8 mouse cellular contexts compared by ENCODE assay signal in the genomic region with DNA sequence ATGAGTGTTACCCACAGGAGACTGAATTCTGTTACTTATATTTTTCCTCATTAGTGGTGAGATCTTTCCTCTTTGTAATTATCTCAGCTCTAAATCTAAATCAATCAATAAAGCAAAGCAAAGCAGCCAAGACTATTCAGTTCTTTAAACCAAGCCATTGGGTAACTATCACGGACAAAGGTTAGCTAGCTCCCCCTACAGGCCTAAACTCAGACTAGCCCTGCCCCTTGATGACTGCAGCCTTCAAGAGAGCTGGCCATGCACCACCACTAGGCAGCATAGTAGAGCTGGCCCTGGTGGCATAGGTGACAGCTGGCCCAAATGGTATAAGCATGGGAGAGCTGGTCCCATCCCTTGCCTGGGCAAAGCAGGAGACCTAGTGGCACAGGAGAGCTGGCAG. TPM values are rescaled to one million over a fixed set of nuclear protein-coding genes. Genes with fewer than 3 reads are reported as not detected.
DNase-seq lines count a peak whose midpoint lies in the region; ATAC-seq and TF ChIP-seq lines count a peak whose summit lies in the region.

No protein-coding gene starts in this region.

- H3K4me1 ChIP-seq in cerebellum, adult 2 months (ENCODE audit: control insufficient read depth, insufficient read depth, low read length) = no peaks in the 10 kb centered on the region

- H3K27me3 ChIP-seq in cerebellum, adult 2 months (ENCODE audit: control insufficient read depth, insufficient read depth, low read length) = no peaks in the 10 kb centered on the region

- H3K27ac ChIP-seq in cerebellum, adult 2 months (ENCODE audit: insufficient read depth, low read length) = no peak overlapping the region

- peak; percentile 27 to 31 for DNase-seq in cerebellum, adult 2 months
- DNase-seq in cerebellum, adult 11 months = no peak
- peak; percentile 75 for DNase-seq in 416B (ENCODE audit: low read depth)
- DNase-seq in adrenal gland, postnatal 25 days = peak; percentile 56
- DNase-seq in fibroblast of lung, adult 2 months (ENCODE audit: low read depth) = peak; percentile 12
- DNase-seq in layer of hippocampus, postnatal 14 days (ENCODE audit: low spot score in 2 of 2) = peak; percentile 32 to 47
- DNase-seq in thymus, postnatal 36 days = peak; percentile 31

- TF ChIP-seq CTCF in cerebellum, adult 2 months (IDR thresholded peaks at IDR 0.05; ENCODE audit: borderline replicate concordance, insufficient read depth, low read depth, low read length) = peak; percentile 52; the same call in 1 of the 2 replicates

- peak; percentile 85 for ATAC-seq in megakaryocyte, adult 5-6 weeks (ENCODE audit: poor library complexity, severe bottlenecking)

- no peak for TF ChIP-seq POLR2A in cerebellum, adult 2 months (IDR thresholded peaks at IDR 0.05; ENCODE audit: borderline replicate concordance, insufficient read depth, low read length)

- no peak overlapping the region for H3K4me3 ChIP-seq in cerebellum, adult 2 months (replicated peaks; ENCODE audit: insufficient read depth, low read depth, low read length)

- 26% methylated on average over 1 of the region's 1 CpGs for WGBS in cerebellum, adult 2 months

RNA-seq across cellular contexts. Expression of a gene that starts 16.3 kb away (rescaled TPM):
- 13.2 and 14.5 TPM in 2 replicates for polyA plus RNA-seq in cerebellum, adult 2 months (2012; rRNA removed)
- total RNA-seq in adrenal gland, postnatal 25 days (2021) = 1.8 and 2.6 TPM in 2 replicates
- total RNA-seq in layer of hippocampus, postnatal 14 days (2021) = 10 to 100 TPM in 1 of 2 experiments, 1 to 10 TPM in 1; 8.0 to 11.2 TPM
- 0.16 TPM in 1 of 2 replicates, not detected in the other for total RNA-seq in megakaryocyte, adult 5-6 weeks (2015)
- total RNA-seq in megakaryocyte, adult 5-6 weeks (2017) = 0.22 and 0.33 TPM in 2 replicates

RNA-seq across cellular contexts. Expression of a gene that starts 18.1 kb away (rescaled TPM):
- 0.11 and 0.79 TPM in 2 replicates for polyA plus RNA-seq in cerebellum, adult 2 months (2012; rRNA removed)
- not detected in 2 replicates for total RNA-seq in adrenal gland, postnatal 25 days (2021)
- not detected for total RNA-seq in layer of hippocampus, postnatal 14 days (2021)
- total RNA-seq in megakaryocyte, adult 5-6 weeks (2015) = 0.21 and 0.69 TPM in 2 replicates
- 0.15 and 0.73 TPM in 2 replicates for total RNA-seq in megakaryocyte, adult 5-6 weeks (2017)

RNA-seq across cellular contexts. Expression of a gene that starts 29.1 kb away (rescaled TPM):
- 0.38 and 0.62 TPM in 2 replicates for polyA plus RNA-seq in cerebellum, adult 2 months (2012; rRNA removed)
- 0.61 and 2.8 TPM in 2 replicates for total RNA-seq in adrenal gland, postnatal 25 days (2021)
- total RNA-seq in layer of hippocampus, postnatal 14 days (2021) = 1 to 10 TPM in 1 of 2 experiments, not detected in 1; 1.0 TPM
- total RNA-seq in megakaryocyte, adult 5-6 weeks (2015) = not detected in 2 replicates
- total RNA-seq in megakaryocyte, adult 5-6 weeks (2017) = not detected in 2 replicates

RNA-seq across cellular contexts. Expression of a gene that starts 39.6 kb away (rescaled TPM):
- polyA plus RNA-seq in cerebellum, adult 2 months (2012; rRNA removed) = not detected in 2 replicates
- total RNA-seq in adrenal gland, postnatal 25 days (2021) = not detected in 2 replicates
- not detected for total RNA-seq in layer of hippocampus, postnatal 14 days (2021)
- total RNA-seq in megakaryocyte, adult 5-6 weeks (2015) = not detected in 2 replicates
- total RNA-seq in megakaryocyte, adult 5-6 weeks (2017) = not detected in 2 replicates

RNA-seq across cellular contexts. Expression of a gene that starts 41.9 kb away (rescaled TPM):
- 0.13 TPM in 1 of 2 replicates, not detected in the other for polyA plus RNA-seq in cerebellum, adult 2 months (2012; rRNA removed)
- total RNA-seq in adrenal gland, postnatal 25 days (2021) = 0.62 TPM in 1 of 2 replicates, not detected in the other
- total RNA-seq in layer of hippocampus, postnatal 14 days (2021) = not detected
- total RNA-seq in megakaryocyte, adult 5-6 weeks (2015) = not detected in 2 replicates
- not detected in 2 replicates for total RNA-seq in megakaryocyte, adult 5-6 weeks (2017)
